Mouse (Mus musculus) urinary bladder, postnatal 25 days (tissue): Measurements from ENCODE around the gene Ppp2r1b.
"Not testable (repeated sequence)": the region's sequence is repeated elsewhere in the genome, so short reads cannot be mapped to it uniquely, and the experiment has no call there.

Source experiments
- DNase-seq: peaks from one replicate; pipeline ENCODE4 v3.0.0; 2022; ENCODE audit warnings: low spot score

The Ppp2r1b gene

GRCm38 (mm10) chr9:50845081-50845480 is at the start of gene Ppp2r1b:
TSS of gene Ppp2r1b (plus strand) at chr9:50845301.
- DNase-seq = no peak

- DNase-seq = no peak
Observed at GRCm38 (mm10) chr9:50796776-50797175, 48.3 kb upstream of the Ppp2r1b start.

GRCm38 (mm10) chr9:50797641-50798040 is 47.5 kb upstream of the Ppp2r1b start:
- no peak for DNase-seq

DNA sequence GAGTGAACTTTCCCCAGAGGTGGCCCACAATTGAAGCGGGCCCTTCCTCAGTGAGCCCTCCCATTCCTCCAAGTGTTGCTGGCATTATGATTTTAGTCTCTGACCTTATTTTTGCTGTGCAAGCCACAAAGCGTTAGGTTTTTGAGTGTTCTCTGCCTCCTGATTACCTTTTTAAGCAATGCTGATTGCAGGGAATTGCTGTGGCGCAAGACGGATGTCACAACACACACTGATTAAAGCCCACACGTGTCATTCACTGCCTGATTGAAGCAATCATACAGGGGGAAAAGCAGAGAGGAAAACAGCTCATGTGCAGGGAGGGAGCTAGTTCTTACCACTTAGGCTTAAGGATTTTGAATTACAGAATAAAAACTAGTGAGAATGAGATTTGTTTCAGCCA is 46.7 kb upstream of the Ppp2r1b start:
- DNase-seq = no peak

DNA sequence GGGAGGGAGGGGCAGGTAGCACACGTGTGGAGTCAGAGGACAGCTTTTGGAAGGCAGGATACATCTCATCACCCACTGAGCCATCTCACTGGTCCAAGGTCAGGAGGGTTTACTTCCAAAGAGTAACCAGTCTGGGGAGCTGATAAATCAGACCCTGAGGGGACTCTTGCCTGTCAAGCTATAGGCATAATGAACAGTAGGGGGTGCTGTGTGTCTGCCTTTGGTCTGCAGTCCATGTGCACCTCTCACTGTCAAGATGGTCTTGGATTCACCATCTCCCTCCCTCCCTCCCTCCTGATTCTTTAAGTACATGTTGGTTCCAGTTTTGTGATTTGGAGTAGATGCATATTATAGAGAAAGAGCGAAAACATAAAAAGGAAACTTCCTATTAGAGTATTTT is 44.1 kb upstream of the Ppp2r1b start:
- DNase-seq = no peak

GRCm38 (mm10) chr9:50803055-50803671 is 41.9 kb upstream of the Ppp2r1b start:
- DNase-seq = no peak

GRCm38 (mm10) chr9:50808471-50808870 is 36.6 kb upstream of the Ppp2r1b start:
- no peak for DNase-seq

DNA sequence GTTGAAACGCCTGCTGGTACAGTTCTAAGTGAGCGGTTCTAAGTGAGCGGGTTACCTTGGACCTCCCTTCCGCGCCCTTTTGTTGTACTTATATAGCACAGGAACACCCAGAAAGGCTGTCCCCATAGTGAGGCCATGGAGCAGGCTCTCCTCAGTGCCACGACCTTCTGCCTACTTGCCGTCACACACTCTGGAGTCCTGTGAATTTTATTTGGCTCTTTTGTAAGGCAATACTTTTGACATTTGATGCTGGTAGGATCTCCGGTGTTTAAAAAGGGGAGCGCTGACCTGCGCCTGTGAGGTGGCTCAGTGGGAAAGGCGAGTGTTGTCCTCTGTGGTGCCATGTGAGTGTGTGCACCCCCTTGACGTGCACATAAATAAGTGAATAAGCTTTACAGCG is 36.0 kb upstream of the Ppp2r1b start:
- no peak for DNase-seq

DNA sequence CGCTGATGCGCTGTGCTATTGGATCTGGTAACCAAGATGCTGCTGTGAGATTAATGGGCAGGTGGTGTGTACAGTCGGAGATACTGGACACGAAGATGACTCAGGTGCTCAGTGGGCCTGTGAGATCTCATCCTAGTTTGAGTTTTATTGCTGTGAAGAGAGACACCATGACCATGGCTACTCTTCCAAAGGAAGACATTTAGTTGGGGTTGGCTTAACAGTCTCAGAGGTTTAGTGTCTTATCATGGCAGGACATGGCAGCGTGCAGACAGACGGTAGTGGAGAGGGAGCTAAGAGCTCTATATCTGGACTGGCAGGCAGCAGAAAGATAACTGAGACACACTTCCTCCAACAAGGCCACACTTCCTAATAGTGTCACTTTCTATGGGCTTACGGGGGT is 33.9 kb upstream of the Ppp2r1b start:
- DNase-seq = no peak

DNA sequence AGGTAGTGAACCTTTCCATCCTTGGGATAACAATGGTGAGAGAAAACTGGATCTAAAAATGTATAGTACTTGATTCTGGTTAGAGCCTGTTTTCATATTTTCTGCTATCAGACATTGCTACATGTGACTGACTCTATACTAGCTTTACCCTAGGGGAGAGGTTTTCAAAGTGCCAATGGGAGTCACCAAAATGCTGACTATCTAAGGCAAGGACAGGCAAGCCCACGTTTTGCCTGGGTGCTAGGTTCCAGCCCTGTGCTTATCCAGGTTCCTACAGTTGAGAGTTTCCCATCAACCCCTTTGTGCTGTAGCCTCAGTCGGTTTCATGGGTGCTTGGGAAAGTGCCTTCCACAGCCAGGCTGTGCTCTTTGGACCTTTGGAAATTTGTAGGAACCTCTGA is 33.4 kb upstream of the Ppp2r1b start:
- DNase-seq = no peak

- no peak for DNase-seq
Observed at GRCm38 (mm10) chr9:50813796-50814195, 31.3 kb upstream of the Ppp2r1b start.

DNA sequence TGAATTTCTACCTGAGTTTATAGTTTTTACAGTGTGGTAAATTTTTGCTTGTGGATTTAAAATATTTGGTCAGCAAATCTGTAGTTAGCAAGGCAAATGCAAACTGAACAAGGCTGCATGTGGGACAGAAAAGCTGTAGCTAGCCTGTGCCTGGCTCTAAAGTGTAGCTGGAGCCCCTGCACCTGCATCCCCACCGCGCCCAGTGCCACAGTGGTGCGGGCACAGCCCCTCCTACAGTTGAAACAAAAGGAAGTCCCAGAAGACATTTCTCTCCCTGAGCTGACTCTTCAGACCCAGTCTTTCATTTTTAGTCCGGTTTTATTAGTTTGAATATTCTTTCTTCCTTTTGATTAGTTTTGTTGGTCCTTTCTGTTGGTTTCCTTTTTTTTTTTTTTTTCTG is 29.4 kb upstream of the Ppp2r1b start:
- DNase-seq = no peak

DNA sequence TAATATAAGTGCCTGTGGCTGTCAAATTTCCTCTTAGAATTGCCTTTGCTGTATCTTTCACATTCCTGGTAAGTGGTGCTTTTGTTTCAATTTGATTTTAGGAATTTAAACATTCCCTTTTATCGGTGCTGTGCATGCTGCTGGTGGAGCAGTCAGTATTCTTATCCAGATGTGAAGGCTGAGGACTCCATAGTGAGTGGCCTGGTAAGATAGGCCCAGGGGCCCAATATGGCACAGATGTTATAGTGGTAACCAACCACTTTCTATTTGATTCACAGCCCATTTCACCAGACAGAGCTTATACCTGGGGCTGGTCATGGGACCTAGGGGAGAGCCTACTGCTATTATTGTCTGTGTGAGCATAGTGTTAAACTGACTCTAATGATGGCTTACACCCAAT is 28.6 kb upstream of the Ppp2r1b start:
- no peak for DNase-seq

GRCm38 (mm10) chr9:50818050-50818449 is 27.1 kb upstream of the Ppp2r1b start:
- no peak for DNase-seq

- no peak for DNase-seq
Observed at GRCm38 (mm10) chr9:50819716-50820115, 25.4 kb upstream of the Ppp2r1b start.

DNA sequence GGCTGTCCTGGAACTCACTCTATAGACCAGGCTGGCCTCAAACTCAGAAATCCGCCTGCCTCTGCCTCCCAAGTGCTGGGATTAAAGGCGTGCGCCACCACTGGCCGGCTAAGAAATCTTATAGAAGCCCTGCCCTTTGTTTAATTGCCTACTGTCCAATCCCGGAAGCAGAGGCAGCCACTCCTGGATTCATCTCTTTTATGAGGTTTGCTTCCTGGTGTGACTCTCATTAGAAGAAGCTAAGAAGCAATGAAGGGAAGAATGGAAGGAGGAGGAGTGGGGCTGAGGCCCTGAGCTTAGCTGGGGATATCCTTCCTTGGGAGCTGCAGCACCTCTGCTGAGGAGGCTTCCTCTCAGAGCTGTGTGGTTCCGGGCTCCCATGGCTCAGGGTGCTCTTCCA is 23.4 kb upstream of the Ppp2r1b start:
- no peak for DNase-seq

DNA sequence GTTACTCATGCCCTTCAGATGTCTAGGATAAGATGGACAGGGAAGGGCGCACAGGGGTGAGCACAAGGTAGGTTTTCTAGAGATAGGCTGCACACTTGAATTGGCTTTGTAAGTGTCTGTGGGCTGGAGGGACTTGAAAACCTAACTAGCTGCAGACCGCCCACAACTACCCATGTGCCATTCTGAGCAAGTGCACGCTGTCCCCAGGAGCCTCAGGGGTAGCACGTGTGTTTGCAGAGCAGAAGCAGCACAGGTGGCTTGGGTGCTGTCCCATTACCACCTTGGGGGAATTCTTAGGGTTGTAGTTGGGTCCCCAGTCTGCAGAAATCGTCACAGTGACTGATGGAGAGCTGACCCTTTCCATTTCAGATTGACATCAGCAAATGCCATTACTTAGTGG is 22.9 kb upstream of the Ppp2r1b start:
- DNase-seq = no peak

DNA sequence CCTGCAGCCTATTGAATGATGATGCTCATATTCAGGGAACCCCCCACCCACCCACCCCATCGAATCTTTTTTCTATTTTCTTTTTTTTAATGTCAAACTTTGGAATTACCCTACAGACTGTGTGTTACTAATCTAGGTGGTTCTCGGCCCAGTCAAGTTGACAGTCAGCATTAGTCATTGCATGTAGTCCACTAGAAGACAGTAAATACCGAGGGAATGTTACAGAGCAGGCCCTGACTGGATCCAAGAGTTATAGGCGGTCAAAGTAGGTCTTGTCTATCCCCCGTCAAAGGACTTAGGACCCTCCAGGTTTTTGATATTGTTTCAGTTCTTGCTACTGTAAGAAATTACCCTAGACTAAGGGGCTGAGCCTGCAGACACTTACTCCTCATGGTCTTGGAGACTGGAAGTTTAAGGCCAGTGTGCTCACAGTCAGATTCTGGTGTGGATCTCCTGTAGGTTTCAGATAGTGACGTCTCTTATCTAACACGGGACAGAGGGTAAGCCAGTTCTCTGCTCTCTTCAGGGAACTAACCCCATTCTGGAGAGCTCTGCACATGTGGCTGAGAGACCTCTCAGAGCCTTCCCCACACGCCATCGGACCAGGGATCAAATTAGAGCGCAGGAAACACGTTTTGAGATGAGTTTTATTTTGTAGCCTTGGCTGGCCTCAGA is 21.2 kb upstream of the Ppp2r1b start:
- no peak for DNase-seq

- no peak for DNase-seq
Observed at GRCm38 (mm10) chr9:50831514-50831913, 13.6 kb upstream of the Ppp2r1b start.

- DNase-seq = no peak
Observed at GRCm38 (mm10) chr9:50832162-50832561, 12.9 kb upstream of the Ppp2r1b start.

DNA sequence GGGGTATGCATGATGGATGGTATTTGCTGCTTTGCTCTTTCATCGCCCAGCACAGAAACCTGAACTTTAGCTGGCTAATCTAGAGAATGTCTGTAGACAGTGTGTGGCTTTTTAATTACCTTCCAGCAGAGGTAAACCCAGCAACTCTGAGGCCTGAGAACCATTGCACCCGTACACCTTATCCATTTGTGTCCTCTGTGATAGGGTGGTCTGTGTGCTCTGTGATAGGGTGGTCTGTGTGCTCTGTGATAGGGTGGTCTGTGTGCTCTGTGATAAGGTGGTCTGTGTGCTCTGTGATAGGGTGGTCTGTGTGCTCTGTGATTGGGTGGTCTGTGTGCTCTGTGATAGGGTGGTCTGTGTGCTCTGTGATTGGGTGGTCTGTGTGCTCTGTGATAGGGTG is 12.5 kb upstream of the Ppp2r1b start:
- not testable (repeated sequence) for DNase-seq

GRCm38 (mm10) chr9:50833786-50834185 is 11.3 kb upstream of the Ppp2r1b start:
- no peak for DNase-seq

DNA sequence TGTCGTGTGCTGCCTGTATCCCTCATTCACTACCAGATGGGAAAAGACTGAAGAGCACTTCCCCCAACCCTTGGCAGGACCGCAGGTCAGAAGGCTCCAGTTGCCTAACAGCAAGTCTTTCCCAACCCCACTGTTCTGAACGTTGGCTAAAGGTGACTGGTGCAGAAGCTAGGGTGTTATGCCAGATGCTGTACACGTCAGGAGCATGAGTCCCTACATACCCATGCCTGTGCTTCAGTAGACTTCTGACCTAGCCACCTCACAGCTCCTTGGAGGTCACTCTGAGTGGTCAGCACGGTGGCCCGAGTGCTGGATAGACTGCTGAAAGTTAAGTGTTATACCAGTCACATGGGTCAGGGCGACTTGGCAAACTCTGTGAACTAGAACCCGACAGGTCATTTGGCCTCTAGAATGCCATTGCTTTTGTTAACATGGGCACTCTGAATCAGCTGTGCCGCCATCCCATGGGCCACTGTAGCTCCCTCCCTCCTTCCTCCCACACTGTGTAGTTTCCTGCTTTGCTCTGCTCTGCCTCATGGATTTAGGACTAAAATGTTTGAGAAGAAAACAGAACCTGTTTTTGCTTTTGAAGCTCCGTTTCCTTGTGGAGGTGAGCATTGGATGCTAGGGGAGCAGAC is 9.9 kb upstream of the Ppp2r1b start:
- no peak for DNase-seq

DNA sequence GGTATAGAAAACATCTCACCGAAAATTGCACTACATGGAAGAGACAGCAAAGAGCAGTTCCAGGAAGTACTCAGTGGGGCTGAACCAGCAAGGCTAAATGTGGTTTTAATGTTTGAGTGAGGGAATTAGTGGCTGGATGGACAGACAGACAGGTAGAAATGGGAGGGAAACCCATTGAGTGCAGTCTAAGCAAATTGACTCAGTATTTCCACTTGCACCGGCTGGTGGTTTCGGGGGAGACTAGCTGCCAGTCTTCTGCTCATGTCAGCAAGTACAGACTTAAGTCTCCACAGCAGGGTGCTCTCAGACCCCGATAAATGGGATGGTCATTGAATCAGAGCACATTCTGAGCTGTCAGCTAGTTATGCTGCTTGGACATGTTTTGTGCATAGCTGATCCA is 9.0 kb upstream of the Ppp2r1b start:
- no peak for DNase-seq
